Mouse (Mus musculus): ENCODE measurements around the gene Haspin. TPM values are rescaled to one million over a fixed set of nuclear protein-coding genes. Genes with fewer than 3 reads are reported as not detected.
"Not testable (repeated sequence)": the region's sequence is repeated elsewhere in the genome, so short reads cannot be mapped to it uniquely, and the experiment has no call there.

The Haspin gene
- total and polyA plus RNA-seq, 3 experiments = 0.16 to 0.23 (median 0.16) TPM

GRCm38 (mm10) chr11:73109941-73110340, 28.2 kb downstream of the Haspin start:
- Histone ChIP-seq H3K27ac (no peak overlapping the region), H3K27me3 (ENCODE audit: control insufficient read depth, insufficient read depth, low read length) (no peaks in the 10 kb centered on the region), H3K4me3 (no peak overlapping the region), H3K9ac (ENCODE audit: low read depth, low read length) (no peak overlapping the region), H3K36me3 (ENCODE audit: control insufficient read depth, insufficient read depth, low read length) (no peaks in the 10 kb centered on the region), H3K4me1 (ENCODE audit: control insufficient read depth, insufficient read depth, low read length) (no peaks in the 10 kb centered on the region; the same call in 1 of the 2 replicates), H3K79me2 (replicated peaks; ENCODE audit: control insufficient read depth, insufficient read depth, low read length) (no peaks in the 10 kb centered on the region)
- no peak for TF ChIP-seq EP300 (IDR thresholded peaks at IDR 0.05; ENCODE audit: insufficient read depth, low read depth, low read length)
- TF ChIP-seq CTCF (IDR thresholded peaks at IDR 0.05) = no peak
- no peak for TF ChIP-seq POLR2A (IDR thresholded peaks at IDR 0.05; ENCODE audit: insufficient read depth, low read depth, low read length)
- no peak for DNase-seq
- intact Hi-C loops (cut with DNase I) = loop anchor here (5.0 kb wide), 1 partner anchor 103 kb away; no protein-coding TSS in a partner anchor
- 79% methylated on average over 3 of the region's 3 CpGs for WGBS

GRCm38 (mm10) chr11:73108898-73109625, 29.0 kb downstream of the Haspin start:
- DNase-seq = peak in 1 of 2 experiments; percentile 19
- no peak overlapping the region for H3K27ac ChIP-seq

GRCm38 (mm10) chr11:73108195-73108897, 29.7 kb downstream of the Haspin start:
- no peak overlapping the region for H3K27ac ChIP-seq

More at GRCm38 (mm10) chr11:73108898-73109625, 29.0 kb downstream of the Haspin start:
- Histone ChIP-seq H3K27me3 (ENCODE audit: control insufficient read depth, insufficient read depth, low read length) (no peaks in the 10 kb centered on the region), H3K79me2 (replicated peaks; ENCODE audit: control insufficient read depth, insufficient read depth, low read length) (no peaks in the 10 kb centered on the region), H3K4me1 (ENCODE audit: control insufficient read depth, insufficient read depth, low read length) (no peaks in the 10 kb centered on the region; the same call in 1 of the 2 replicates), H3K4me3 (no peak overlapping the region), H3K36me3 (ENCODE audit: control insufficient read depth, insufficient read depth, low read length) (no peaks in the 10 kb centered on the region), H3K9ac (ENCODE audit: low read depth, low read length) (no peak overlapping the region)
- intact Hi-C loops (cut with DNase I) = loop anchor here (5.0 kb wide), 1 partner anchor 102 kb away; no protein-coding TSS in a partner anchor
- WGBS = 62% methylated on average over 14 of the region's 14 CpGs
- TF ChIP-seq EP300 (IDR thresholded peaks at IDR 0.05; ENCODE audit: insufficient read depth, low read depth, low read length) (no peak), CTCF (IDR thresholded peaks at IDR 0.05) (no peak), POLR2A (IDR thresholded peaks at IDR 0.05; ENCODE audit: insufficient read depth, low read depth, low read length) (no peak)

GRCm38 (mm10) chr11:73107358-73107757, 30.7 kb downstream of the Haspin start:
- peak; percentile 66 for TF ChIP-seq CTCF (IDR thresholded peaks at IDR 0.05)
- H3K79me2 ChIP-seq (replicated peaks; ENCODE audit: control insufficient read depth, insufficient read depth, low read length); H3K27ac ChIP-seq; H3K36me3 ChIP-seq (ENCODE audit: control insufficient read depth, insufficient read depth, low read length); H3K9ac ChIP-seq (ENCODE audit: low read depth, low read length); H3K4me3 ChIP-seq; H3K4me1 ChIP-seq (ENCODE audit: control insufficient read depth, insufficient read depth, low read length); H3K27me3 ChIP-seq (ENCODE audit: control insufficient read depth, insufficient read depth, low read length): not testable (repeated sequence)
- intact Hi-C loops (cut with DNase I) = loop anchor here (1.0 to 5.0 kb wide), 2 partner anchors 35 to 100 kb away; no protein-coding TSS in a partner anchor
- 35% methylated on average over 3 of the region's 3 CpGs for WGBS
- peak in 1 of 2 experiments; percentile 46 for DNase-seq

More at GRCm38 (mm10) chr11:73108195-73108897, 29.7 kb downstream of the Haspin start:
- Histone ChIP-seq H3K27me3 (ENCODE audit: control insufficient read depth, insufficient read depth, low read length) (no peaks in the 10 kb centered on the region), H3K79me2 (replicated peaks; ENCODE audit: control insufficient read depth, insufficient read depth, low read length) (no peaks in the 10 kb centered on the region), H3K9ac (ENCODE audit: low read depth, low read length) (no peak overlapping the region), H3K4me3 (no peak overlapping the region), H3K36me3 (ENCODE audit: control insufficient read depth, insufficient read depth, low read length) (no peaks in the 10 kb centered on the region), H3K4me1 (ENCODE audit: control insufficient read depth, insufficient read depth, low read length) (no peaks in the 10 kb centered on the region; the same call in 1 of the 2 replicates)
- WGBS = 57% methylated on average over 5 of the region's 5 CpGs
- intact Hi-C loops (cut with DNase I) = loop anchor here (5.0 kb wide), 1 partner anchor 101 kb away; no protein-coding TSS in a partner anchor
- peak in 1 of 2 experiments; percentile 11 for DNase-seq
- no peak for TF ChIP-seq POLR2A (IDR thresholded peaks at IDR 0.05; ENCODE audit: insufficient read depth, low read depth, low read length)

GRCm38 (mm10) chr11:73105246-73105645, 32.8 kb downstream of the Haspin start:
- no peak for DNase-seq
- no peak overlapping the region for H3K9ac ChIP-seq (ENCODE audit: low read depth, low read length)
- no peaks in the 10 kb centered on the region for H3K36me3 ChIP-seq (ENCODE audit: control insufficient read depth, insufficient read depth, low read length)
- H3K4me1 ChIP-seq (ENCODE audit: control insufficient read depth, insufficient read depth, low read length) = peaks cover 2% of the 10 kb centered on the region
- intact Hi-C loops (cut with DNase I) = loop anchor here (5.0 kb wide), 1 partner anchor 98 kb away; no protein-coding TSS in a partner anchor
- no peak overlapping the region for H3K4me3 ChIP-seq
- no peaks in the 10 kb centered on the region for H3K79me2 ChIP-seq (replicated peaks; ENCODE audit: control insufficient read depth, insufficient read depth, low read length)
- 66% methylated on average over 3 of the region's 3 CpGs for WGBS
- H3K27ac ChIP-seq = no peak overlapping the region
- TF ChIP-seq EP300 (IDR thresholded peaks at IDR 0.05; ENCODE audit: insufficient read depth, low read depth, low read length) (no peak), CTCF (IDR thresholded peaks at IDR 0.05) (no peak), POLR2A (IDR thresholded peaks at IDR 0.05; ENCODE audit: insufficient read depth, low read depth, low read length) (no peak)
- H3K27me3 ChIP-seq (ENCODE audit: control insufficient read depth, insufficient read depth, low read length) = no peaks in the 10 kb centered on the region

GRCm38 (mm10) chr11:73101308-73101707, 36.8 kb downstream of the Haspin start:
- no peak overlapping the region for H3K9ac ChIP-seq (ENCODE audit: low read depth, low read length)
- WGBS = 40% methylated on average over 4 of the region's 4 CpGs
- H3K27me3 ChIP-seq (ENCODE audit: control insufficient read depth, insufficient read depth, low read length) = no peaks in the 10 kb centered on the region
- no peaks in the 10 kb centered on the region for H3K79me2 ChIP-seq (replicated peaks; ENCODE audit: control insufficient read depth, insufficient read depth, low read length)
- H3K4me3 ChIP-seq = no peak overlapping the region
- no peaks in the 10 kb centered on the region for H3K36me3 ChIP-seq (ENCODE audit: control insufficient read depth, insufficient read depth, low read length)
- intact Hi-C loops (cut with DNase I) = no loop called here
- no peak for TF ChIP-seq POLR2A (IDR thresholded peaks at IDR 0.05; ENCODE audit: insufficient read depth, low read depth, low read length)
- no peak for TF ChIP-seq EP300 (IDR thresholded peaks at IDR 0.05; ENCODE audit: insufficient read depth, low read depth, low read length)
- no peak for TF ChIP-seq CTCF (IDR thresholded peaks at IDR 0.05)
- DNase-seq = no peak
- no peak overlapping the region for H3K27ac ChIP-seq
- H3K4me1 ChIP-seq (ENCODE audit: control insufficient read depth, insufficient read depth, low read length) = peaks cover 2% of the 10 kb centered on the region

All from heart, adult 2 months (tissue).